Mouse (Mus musculus) lung, postnatal 0 days (tissue): ENCODE results near the gene P2rx4.

Experiments used
- CTCF ChIP-seq: IDR thresholded peaks from 2 replicates; pipeline ENCODE4 v1.5.1; 2016; ENCODE audit warnings: antibody characterized with exemption, mild to moderate bottlenecking
- EP300 ChIP-seq: IDR thresholded peaks from 2 replicates; pipeline ENCODE4 v1.6.1; 2016; ENCODE audit warnings: antibody characterized with exemption, mild to moderate bottlenecking, control low read depth

GRCm38 (mm10) chr5:122681276-122681675, 26.1 kb upstream of the P2rx4 start:
- peak; percentile 8; the same call in 1 of the 2 replicates for TF ChIP-seq CTCF
- no peak for TF ChIP-seq EP300
